Mouse (Mus musculus): ENCODE measurements at regions not wholly inside any gene's neighbourhood (a gene's known extent, or its start where the extent isn't known, plus 50 kb on each side); places are given as distances from the start of the nearest gene placed in this dataset.

- 43% methylated on average over 1 of the region's 1 CpGs for WGBS
- H3K4me3 ChIP-seq (ENCODE audit: low read depth, low read length), result no peak overlapping the region
- H3K36me3 ChIP-seq (ENCODE audit: control insufficient read depth, insufficient read depth), result no peaks in the 10 kb centered on the region
- no peak overlapping the region for H3K27ac ChIP-seq (ENCODE audit: low read depth, low read length)
- ATAC-seq, result no peak
- no peak overlapping the region for H3K4me2 ChIP-seq (replicated peaks; ENCODE audit: low read depth)
- no peak overlapping the region for H3K9ac ChIP-seq (ENCODE audit: low read depth, low read length)
- H3K27me3 ChIP-seq (replicated peaks; ENCODE audit: control insufficient read depth, insufficient read depth, low read length), result no peaks in the 10 kb centered on the region
- no peaks in the 10 kb centered on the region for H3K4me1 ChIP-seq (replicated peaks; ENCODE audit: control insufficient read depth, insufficient read depth, low read length)
- H3K9me3 ChIP-seq (ENCODE audit: control insufficient read depth), result no peaks in the 10 kb centered on the region
- no peak for TF ChIP-seq CTCF (IDR thresholded peaks at IDR 0.05; ENCODE audit: low read depth)
Observed at GRCm38 (mm10) chr15:6225227-6225626, 74.4 kb upstream of the Dab2 start.

- no peaks in the 10 kb centered on the region; the same call in 1 of the 2 replicates for H3K4me1 ChIP-seq (replicated peaks; ENCODE audit: control insufficient read depth, insufficient read depth, low read length)
- peak overlapping the region; percentile 72 for H3K27ac ChIP-seq (ENCODE audit: low read depth, low read length)
- peak; percentile 25; the same call in 1 of the 2 replicates for TF ChIP-seq CTCF (IDR thresholded peaks at IDR 0.05; ENCODE audit: low read depth)
- H3K36me3 ChIP-seq (ENCODE audit: control insufficient read depth, insufficient read depth), result no peaks in the 10 kb centered on the region
- 54% methylated on average over 7 of the region's 7 CpGs for WGBS
- no peak overlapping the region for H3K9ac ChIP-seq (ENCODE audit: low read depth, low read length)
- no peak overlapping the region for H3K4me2 ChIP-seq (replicated peaks; ENCODE audit: low read depth)
- ATAC-seq, result peak; percentile 85
- no peak overlapping the region for H3K4me3 ChIP-seq (ENCODE audit: low read depth, low read length)
- no peaks in the 10 kb centered on the region for H3K9me3 ChIP-seq (ENCODE audit: control insufficient read depth)
- H3K27me3 ChIP-seq (replicated peaks; ENCODE audit: control insufficient read depth, insufficient read depth, low read length), result no peaks in the 10 kb centered on the region
Observed at GRCm38 (mm10) chr15:6230618-6231017, 69.0 kb upstream of the Dab2 start.

GRCm38 (mm10) chr15:6231308-6232103 is 68.1 kb upstream of the Dab2 start:
- H3K36me3 ChIP-seq (ENCODE audit: control insufficient read depth, insufficient read depth), result no peaks in the 10 kb centered on the region
- H3K27ac ChIP-seq (ENCODE audit: low read depth, low read length), result peak overlapping the region; percentile 72
- H3K27me3 ChIP-seq (replicated peaks; ENCODE audit: control insufficient read depth, insufficient read depth, low read length), result no peaks in the 10 kb centered on the region
- H3K9ac ChIP-seq (ENCODE audit: low read depth, low read length), result no peak overlapping the region
- H3K4me3 ChIP-seq (ENCODE audit: low read depth, low read length), result no peak overlapping the region
- no peaks in the 10 kb centered on the region; the same call in 1 of the 2 replicates for H3K4me1 ChIP-seq (replicated peaks; ENCODE audit: control insufficient read depth, insufficient read depth, low read length)
- H3K4me2 ChIP-seq (replicated peaks; ENCODE audit: low read depth), result no peak overlapping the region
- no peak for TF ChIP-seq CTCF (IDR thresholded peaks at IDR 0.05; ENCODE audit: low read depth)
- no peak for ATAC-seq
- 35% methylated on average over 12 of the region's 12 CpGs for WGBS
- H3K9me3 ChIP-seq (ENCODE audit: control insufficient read depth), result no peaks in the 10 kb centered on the region

GRCm38 (mm10) chr15:6233621-6234020 is 66.0 kb upstream of the Dab2 start:
- TF ChIP-seq CTCF (IDR thresholded peaks at IDR 0.05; ENCODE audit: low read depth), result no peak
- WGBS, result 33% methylated on average over 3 of the region's 3 CpGs
- Histone ChIP-seq H3K27ac (ENCODE audit: low read depth, low read length) (no peak overlapping the region), H3K27me3 (replicated peaks; ENCODE audit: control insufficient read depth, insufficient read depth, low read length) (no peaks in the 10 kb centered on the region), H3K4me3 (ENCODE audit: low read depth, low read length) (no peak overlapping the region), H3K4me1 (replicated peaks; ENCODE audit: control insufficient read depth, insufficient read depth, low read length) (no peaks in the 10 kb centered on the region; the same call in 1 of the 2 replicates), H3K4me2 (replicated peaks; ENCODE audit: low read depth) (no peak overlapping the region), H3K36me3 (ENCODE audit: control insufficient read depth, insufficient read depth) (no peaks in the 10 kb centered on the region), H3K9ac (ENCODE audit: low read depth, low read length) (no peak overlapping the region), H3K9me3 (ENCODE audit: control insufficient read depth) (no peaks in the 10 kb centered on the region)
- peak; percentile 66 for ATAC-seq

- WGBS, result 93% methylated on average over 8 of the region's 8 CpGs
Observed at GRCm38 (mm10) chr15:6236583-6236982, 63.0 kb upstream of the Dab2 start.

GRCm38 (mm10) chr15:6237726-6238125 is 61.9 kb upstream of the Dab2 start:
- H3K4me3 ChIP-seq (ENCODE audit: low read depth, low read length), result no peak overlapping the region

More at GRCm38 (mm10) chr15:6236583-6236982, 63.0 kb upstream of the Dab2 start:
- H3K4me2 ChIP-seq (replicated peaks; ENCODE audit: low read depth), result no peak overlapping the region
- no peaks in the 10 kb centered on the region for H3K9me3 ChIP-seq (ENCODE audit: control insufficient read depth)
- TF ChIP-seq CTCF (IDR thresholded peaks at IDR 0.05; ENCODE audit: low read depth), result no peak
- H3K9ac ChIP-seq (ENCODE audit: low read depth, low read length), result no peak overlapping the region
- ATAC-seq, result no peak
- no peak overlapping the region for H3K27ac ChIP-seq (ENCODE audit: low read depth, low read length)
- no peak overlapping the region for H3K4me3 ChIP-seq (ENCODE audit: low read depth, low read length)
- H3K4me1 ChIP-seq (replicated peaks; ENCODE audit: control insufficient read depth, insufficient read depth, low read length), result no peaks in the 10 kb centered on the region
- H3K27me3 ChIP-seq (replicated peaks; ENCODE audit: control insufficient read depth, insufficient read depth, low read length), result no peaks in the 10 kb centered on the region
- H3K36me3 ChIP-seq (ENCODE audit: control insufficient read depth, insufficient read depth), result no peaks in the 10 kb centered on the region

More at GRCm38 (mm10) chr15:6237726-6238125, 61.9 kb upstream of the Dab2 start:
- H3K27me3 ChIP-seq (replicated peaks; ENCODE audit: control insufficient read depth, insufficient read depth, low read length), result no peaks in the 10 kb centered on the region
- H3K4me1 ChIP-seq (replicated peaks; ENCODE audit: control insufficient read depth, insufficient read depth, low read length), result no peaks in the 10 kb centered on the region
- WGBS, result 68% methylated on average over 8 of the region's 8 CpGs
- no peak for TF ChIP-seq CTCF (IDR thresholded peaks at IDR 0.05; ENCODE audit: low read depth)
- no peak overlapping the region for H3K27ac ChIP-seq (ENCODE audit: low read depth, low read length)
- no peaks in the 10 kb centered on the region for H3K9me3 ChIP-seq (ENCODE audit: control insufficient read depth)
- no peak overlapping the region for H3K9ac ChIP-seq (ENCODE audit: low read depth, low read length)
- ATAC-seq, result no peak
- H3K4me2 ChIP-seq (replicated peaks; ENCODE audit: low read depth), result no peak overlapping the region
- H3K36me3 ChIP-seq (ENCODE audit: control insufficient read depth, insufficient read depth), result no peaks in the 10 kb centered on the region

Measured in intestine, postnatal 0 days (tissue).